Mouse (Mus musculus): ENCODE results near the gene Dkkl1. TPM values are rescaled to one million over a fixed set of nuclear protein-coding genes. Genes with fewer than 3 reads are reported as not detected.
"Not testable (repeated sequence)": the region's sequence is repeated elsewhere in the genome, so short reads cannot be mapped to it uniquely, and the experiment has no call there.

Gene Dkkl1
- polyA plus RNA-seq (2015; fragmentation: Nextera tagmentation; extraction: Ambion mirVana), result 1.5 and 2.2 TPM in 2 replicates

DNA sequence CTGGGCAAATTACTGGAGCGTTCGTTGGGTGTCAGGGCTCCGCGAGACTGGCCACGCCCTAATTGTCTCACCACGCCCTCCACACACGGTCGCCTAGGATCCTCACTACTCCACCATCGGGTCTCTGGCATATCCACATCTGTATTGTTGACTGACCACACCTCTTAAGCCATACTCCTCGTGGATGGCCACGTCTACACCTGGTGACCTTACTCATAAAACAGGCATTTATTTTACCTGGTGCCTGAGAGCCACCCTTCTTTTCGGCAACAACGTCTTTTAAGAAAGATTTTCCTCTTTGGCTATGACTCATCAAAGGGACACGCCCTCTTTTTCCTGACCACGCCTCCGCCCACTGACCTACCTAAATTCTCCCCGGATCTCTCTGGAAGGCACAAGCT is at the start of gene Dkkl1:
Dkkl1 (minus strand) TSS at position 297 of the 401 bp plus-strand sequence.
- H3K36me3 ChIP-seq (ENCODE audit: control insufficient read depth, insufficient read depth), result no peaks in the 10 kb centered on the region
- H3K27ac ChIP-seq (ENCODE audit: low read length), result no peak within 1 kb of the TSS
- H3K9ac ChIP-seq (ENCODE audit: low read depth, low read length), result no peak within 1 kb of the TSS
- peak within 1 kb of the TSS; percentile 32 for H3K4me3 ChIP-seq (ENCODE audit: low read depth, low read length)
- 2% methylated on average over 17 of the region's 17 CpGs for WGBS (ENCODE audit: insufficient replicate concordance)
- no peaks in the 10 kb centered on the region for H3K9me3 ChIP-seq (replicated peaks; ENCODE audit: control insufficient read depth, low read length)
- peaks cover 19% of the 10 kb centered on the region for H3K4me1 ChIP-seq (ENCODE audit: control insufficient read depth, low read depth, low read length)
- H3K27me3 ChIP-seq (ENCODE audit: control insufficient read depth, insufficient read depth, low read depth, low read length), result peaks cover 19% of the 10 kb centered on the region
- peak within 1 kb of the TSS; percentile 44 for H3K4me2 ChIP-seq (ENCODE audit: low read depth, low read length)
- ATAC-seq (ENCODE audit: low read depth), result no peak

DNA sequence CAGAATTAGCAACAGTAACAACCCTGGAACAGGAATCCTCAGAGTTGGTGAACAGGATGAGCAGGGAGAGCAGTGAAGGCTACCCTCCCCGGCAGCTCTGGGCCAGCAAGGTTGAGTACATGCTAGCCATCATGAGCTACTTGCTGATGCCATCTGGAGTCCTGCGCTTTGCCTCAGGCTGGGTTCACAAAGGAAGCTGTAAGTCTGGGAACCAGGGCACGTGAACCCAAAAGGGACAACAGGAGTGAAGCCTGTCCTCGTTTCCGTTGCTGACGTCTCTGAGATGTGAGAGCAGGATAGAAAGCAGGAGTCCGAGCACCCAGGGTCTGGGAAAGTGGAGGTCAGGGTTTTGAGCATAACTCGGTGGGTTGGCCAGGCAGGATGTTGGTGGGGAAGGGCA is 47.3 kb upstream of the Dkkl1 start:
- Histone ChIP-seq H3K4me3 (ENCODE audit: low read depth, low read length) (no peak overlapping the region), H3K27me3 (ENCODE audit: control insufficient read depth, insufficient read depth, low read depth, low read length) (no peaks in the 10 kb centered on the region), H3K9ac (ENCODE audit: low read depth, low read length) (no peak overlapping the region), H3K4me2 (ENCODE audit: low read depth, low read length) (no peak overlapping the region), H3K4me1 (ENCODE audit: control insufficient read depth, low read depth, low read length) (no peaks in the 10 kb centered on the region), H3K27ac (ENCODE audit: low read length) (no peak overlapping the region), H3K36me3 (ENCODE audit: control insufficient read depth, insufficient read depth) (no peaks in the 10 kb centered on the region), H3K9me3 (replicated peaks; ENCODE audit: control insufficient read depth, low read length) (no peaks in the 10 kb centered on the region)
- 61% methylated on average over 8 of the region's 8 CpGs for WGBS (ENCODE audit: insufficient replicate concordance)
- ATAC-seq (ENCODE audit: low read depth), result no peak

DNA sequence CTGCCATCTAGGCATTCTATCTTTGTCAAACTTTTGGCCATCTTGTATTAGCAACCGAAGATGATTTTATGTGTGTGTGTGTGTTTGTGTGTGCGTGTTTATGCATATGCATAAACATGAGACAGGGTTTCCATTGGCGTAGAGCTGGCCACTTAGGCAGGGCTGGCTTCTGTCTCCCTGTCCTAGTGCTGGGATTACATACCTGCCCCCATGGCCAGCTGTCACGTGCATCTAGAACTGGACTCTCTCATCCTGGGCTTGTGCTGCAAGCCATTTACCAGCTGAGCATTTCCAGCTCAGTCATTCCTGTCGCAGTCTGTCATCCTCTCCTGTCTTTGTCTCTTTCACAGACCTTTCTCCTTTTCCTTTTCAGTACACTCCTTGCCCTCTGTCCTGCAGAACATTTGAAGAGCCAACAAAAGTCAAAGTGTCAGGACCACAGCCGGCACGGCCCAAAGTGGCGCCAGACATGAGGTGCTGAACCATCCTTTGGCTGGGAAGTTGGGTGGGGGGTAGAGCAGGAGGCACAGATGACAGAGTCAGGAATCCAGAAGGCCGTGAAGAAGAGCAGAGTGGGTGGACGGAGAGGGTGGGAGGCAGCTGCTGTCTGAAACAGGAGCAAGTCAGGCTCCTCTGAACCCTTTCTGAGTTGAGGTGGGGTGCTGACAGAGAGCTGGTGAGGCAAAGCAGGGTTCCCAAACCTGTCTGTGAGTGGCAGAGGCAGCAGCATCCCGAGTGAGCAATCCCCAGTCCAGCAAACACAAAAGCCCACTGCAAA is 45.3 kb upstream of the Dkkl1 start:
- Histone ChIP-seq H3K9ac (ENCODE audit: low read depth, low read length) (no peak overlapping the region), H3K9me3 (replicated peaks; ENCODE audit: control insufficient read depth, low read length) (no peaks in the 10 kb centered on the region), H3K4me2 (ENCODE audit: low read depth, low read length) (no peak overlapping the region), H3K4me1 (ENCODE audit: control insufficient read depth, low read depth, low read length) (no peaks in the 10 kb centered on the region), H3K27ac (ENCODE audit: low read length) (no peak overlapping the region), H3K36me3 (ENCODE audit: control insufficient read depth, insufficient read depth) (no peaks in the 10 kb centered on the region), H3K4me3 (ENCODE audit: low read depth, low read length) (no peak overlapping the region), H3K27me3 (ENCODE audit: control insufficient read depth, insufficient read depth, low read depth, low read length) (no peaks in the 10 kb centered on the region)
- 46% methylated on average over 11 of the region's 11 CpGs for WGBS (ENCODE audit: insufficient replicate concordance)
- no peak for ATAC-seq (ENCODE audit: low read depth)

DNA sequence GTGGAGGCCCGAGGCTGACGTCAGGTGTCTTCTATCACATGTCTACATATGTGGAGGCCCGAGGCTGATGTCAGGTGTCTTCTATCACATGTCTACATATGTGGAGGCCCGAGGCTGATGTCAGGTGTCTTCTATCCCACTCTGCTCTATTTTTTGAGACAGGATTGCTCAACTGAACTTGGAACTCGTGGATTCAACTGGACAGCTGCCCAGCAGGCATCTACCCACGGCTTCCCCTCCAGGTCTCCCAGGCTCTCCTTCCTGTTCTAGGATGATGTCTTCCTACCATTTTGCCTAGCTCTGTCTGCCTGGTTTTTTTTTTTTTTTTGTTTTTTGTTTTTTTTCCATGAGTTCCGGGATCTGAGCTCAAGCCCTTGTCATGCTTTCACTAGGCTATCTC is 43.9 kb upstream of the Dkkl1 start:
- H3K9ac ChIP-seq (ENCODE audit: low read depth, low read length); H3K9me3 ChIP-seq (replicated peaks; ENCODE audit: control insufficient read depth, low read length); H3K36me3 ChIP-seq (ENCODE audit: control insufficient read depth, insufficient read depth); H3K4me3 ChIP-seq (ENCODE audit: low read depth, low read length); H3K4me2 ChIP-seq (ENCODE audit: low read depth, low read length); H3K4me1 ChIP-seq (ENCODE audit: control insufficient read depth, low read depth, low read length); ATAC-seq (ENCODE audit: low read depth); H3K27ac ChIP-seq (ENCODE audit: low read length); H3K27me3 ChIP-seq (ENCODE audit: control insufficient read depth, insufficient read depth, low read depth, low read length): not testable (repeated sequence)
- WGBS (ENCODE audit: insufficient replicate concordance), result 45% methylated on average over 4 of the region's 7 CpGs

DNA sequence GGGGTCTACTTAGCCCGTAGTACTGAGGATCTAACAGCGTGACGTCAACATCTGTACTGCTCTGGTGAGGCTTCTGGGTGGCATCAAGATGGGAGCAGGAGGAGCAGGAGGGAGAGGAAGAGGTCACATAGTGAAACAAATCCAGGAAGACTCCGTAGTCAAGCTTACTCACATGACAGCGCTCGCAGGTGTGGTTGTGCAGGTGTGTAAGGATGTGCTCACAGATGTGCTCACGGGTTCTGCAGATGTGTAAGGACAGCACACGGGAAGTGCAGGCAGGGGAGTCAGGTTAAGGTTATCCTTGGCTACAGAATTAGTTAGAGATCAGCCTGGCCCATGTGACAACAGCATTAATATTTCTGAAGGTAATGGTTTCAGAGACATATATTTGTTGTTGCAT is 41.9 kb upstream of the Dkkl1 start:
- H3K4me3 ChIP-seq (ENCODE audit: low read depth, low read length), result no peak overlapping the region
- ATAC-seq (ENCODE audit: low read depth), result no peak
- no peaks in the 10 kb centered on the region for H3K9me3 ChIP-seq (replicated peaks; ENCODE audit: control insufficient read depth, low read length)
- H3K27ac ChIP-seq (ENCODE audit: low read length), result no peak overlapping the region
- H3K27me3 ChIP-seq (ENCODE audit: control insufficient read depth, insufficient read depth, low read depth, low read length), result no peaks in the 10 kb centered on the region
- no peak overlapping the region for H3K9ac ChIP-seq (ENCODE audit: low read depth, low read length)
- no peaks in the 10 kb centered on the region for H3K36me3 ChIP-seq (ENCODE audit: control insufficient read depth, insufficient read depth)
- WGBS (ENCODE audit: insufficient replicate concordance), result 72% methylated on average over 8 of the region's 8 CpGs
- no peaks in the 10 kb centered on the region for H3K4me1 ChIP-seq (ENCODE audit: control insufficient read depth, low read depth, low read length)
- no peak overlapping the region for H3K4me2 ChIP-seq (ENCODE audit: low read depth, low read length)

DNA sequence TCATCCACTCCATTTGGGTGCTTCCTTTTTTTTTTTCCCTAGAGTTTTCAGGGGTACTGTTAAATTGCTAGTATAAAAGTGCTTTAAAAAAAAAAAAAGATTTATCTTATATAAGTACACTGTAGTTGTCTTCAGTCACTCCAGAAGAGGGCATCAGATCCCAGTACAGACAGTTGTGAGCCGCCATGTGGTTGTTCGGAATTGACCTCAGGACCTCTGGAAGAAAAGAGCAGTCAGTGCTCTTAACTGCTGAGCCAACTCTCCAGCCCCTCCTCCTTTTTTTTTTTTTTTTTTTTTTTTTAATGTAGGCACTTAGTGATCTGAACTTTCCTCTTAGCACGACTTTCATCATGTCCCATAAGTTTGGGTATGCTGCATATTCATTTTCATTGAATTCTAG is 35.7 kb upstream of the Dkkl1 start:
- Histone ChIP-seq H3K4me1 (ENCODE audit: control insufficient read depth, low read depth, low read length) (no peaks in the 10 kb centered on the region), H3K9me3 (replicated peaks; ENCODE audit: control insufficient read depth, low read length) (no peaks in the 10 kb centered on the region), H3K27me3 (ENCODE audit: control insufficient read depth, insufficient read depth, low read depth, low read length) (no peaks in the 10 kb centered on the region), H3K9ac (ENCODE audit: low read depth, low read length) (no peak overlapping the region), H3K36me3 (ENCODE audit: control insufficient read depth, insufficient read depth) (no peaks in the 10 kb centered on the region), H3K27ac (ENCODE audit: low read length) (no peak overlapping the region), H3K4me3 (ENCODE audit: low read depth, low read length) (no peak overlapping the region), H3K4me2 (ENCODE audit: low read depth, low read length) (no peak overlapping the region)
- 36% methylated on average over 3 of the region's 3 CpGs for WGBS (ENCODE audit: insufficient replicate concordance)
- ATAC-seq (ENCODE audit: low read depth), result no peak

DNA sequence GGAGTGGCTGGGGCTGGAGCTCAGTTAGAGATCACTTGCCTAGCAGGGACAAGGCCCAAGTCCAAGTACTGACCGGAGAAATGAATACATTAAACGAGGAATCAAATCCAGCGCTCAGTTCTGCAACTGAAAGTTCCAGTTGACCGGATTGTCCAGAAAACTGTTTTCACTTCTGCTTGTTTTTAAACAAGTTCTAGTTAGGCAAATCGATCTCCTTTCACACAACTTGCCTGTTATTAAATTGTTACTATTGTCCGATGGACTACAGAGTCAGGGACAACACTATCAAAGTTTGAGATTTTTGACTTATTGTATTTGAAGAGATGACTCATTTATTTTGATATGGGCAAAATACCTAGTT is 29.4 kb upstream of the Dkkl1 start:
- Histone ChIP-seq H3K4me1 (ENCODE audit: control insufficient read depth, low read depth, low read length) (peaks cover 9% of the 10 kb centered on the region), H3K4me3 (ENCODE audit: low read depth, low read length) (no peak overlapping the region), H3K4me2 (ENCODE audit: low read depth, low read length) (0 out of 2 replicates have a peak overlapping the region, but pooled peaks have one; percentile 8), H3K9me3 (replicated peaks; ENCODE audit: control insufficient read depth, low read length) (no peaks in the 10 kb centered on the region), H3K36me3 (ENCODE audit: control insufficient read depth, insufficient read depth) (no peaks in the 10 kb centered on the region), H3K27ac (ENCODE audit: low read length) (no peak overlapping the region), H3K9ac (ENCODE audit: low read depth, low read length) (no peak overlapping the region), H3K27me3 (ENCODE audit: control insufficient read depth, insufficient read depth, low read depth, low read length) (no peaks in the 10 kb centered on the region)
- no peak for ATAC-seq (ENCODE audit: low read depth)
- 74% methylated on average over 6 of the region's 6 CpGs for WGBS (ENCODE audit: insufficient replicate concordance)

DNA sequence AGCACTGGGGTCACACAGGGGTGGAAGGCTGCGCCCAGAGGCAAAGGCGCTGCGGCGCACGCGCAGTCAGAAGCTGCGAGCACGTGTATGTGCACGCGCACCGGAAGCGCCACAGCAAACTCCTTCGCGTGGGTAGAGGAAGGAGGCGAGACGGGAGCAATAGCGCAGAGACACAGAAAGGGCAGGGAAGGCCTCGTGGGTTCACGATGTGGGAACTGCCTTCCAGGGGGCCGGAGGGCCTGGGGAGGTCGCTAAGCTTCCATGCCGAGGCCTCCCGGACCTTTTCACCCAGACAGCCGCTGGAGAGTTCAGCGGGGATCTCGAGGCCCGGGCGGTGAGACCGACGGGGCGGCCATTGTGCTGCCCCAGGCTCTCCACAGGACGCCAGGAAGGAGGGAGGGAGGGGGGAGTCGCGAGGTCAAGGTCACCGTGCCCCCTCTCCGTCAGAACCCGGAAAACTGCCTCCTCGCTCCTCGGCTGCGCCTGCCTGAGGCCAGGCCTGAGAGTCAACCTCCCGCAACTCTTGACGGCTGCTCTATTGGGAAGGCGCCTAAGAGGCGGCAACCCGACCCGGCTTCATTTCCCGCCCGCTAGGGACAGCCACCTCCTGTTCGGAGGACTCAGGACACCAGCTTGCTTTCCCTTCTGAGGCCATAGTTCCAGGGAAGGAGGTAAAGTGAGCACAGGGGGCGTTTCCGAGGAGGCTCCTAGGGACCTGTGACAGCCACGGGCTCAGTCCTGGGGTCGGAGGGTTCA is 28.9 kb upstream of the Dkkl1 start, which contains the start of gene Slc6a16:
Slc6a16 (plus strand) TSS at position 453 of the 756 bp plus-strand sequence.
- Histone ChIP-seq H3K27ac (ENCODE audit: low read length) (no peak within 1 kb of the TSS), H3K4me3 (ENCODE audit: low read depth, low read length) (no peak within 1 kb of the TSS), H3K36me3 (ENCODE audit: control insufficient read depth, insufficient read depth) (no peaks in the 10 kb centered on the region), H3K9me3 (replicated peaks; ENCODE audit: control insufficient read depth, low read length) (no peaks in the 10 kb centered on the region), H3K4me1 (ENCODE audit: control insufficient read depth, low read depth, low read length) (peaks cover 9% of the 10 kb centered on the region), H3K9ac (ENCODE audit: low read depth, low read length) (no peak within 1 kb of the TSS), H3K27me3 (ENCODE audit: control insufficient read depth, insufficient read depth, low read depth, low read length) (no peaks in the 10 kb centered on the region), H3K4me2 (ENCODE audit: low read depth, low read length) (0 out of 2 replicates have a peak within 1 kb of the TSS, but pooled peaks have one; percentile 8)
- ATAC-seq (ENCODE audit: low read depth), result no peak; the same call in 1 of the 2 replicates
- 54% methylated on average over 53 of the region's 53 CpGs for WGBS (ENCODE audit: insufficient replicate concordance)

DNA sequence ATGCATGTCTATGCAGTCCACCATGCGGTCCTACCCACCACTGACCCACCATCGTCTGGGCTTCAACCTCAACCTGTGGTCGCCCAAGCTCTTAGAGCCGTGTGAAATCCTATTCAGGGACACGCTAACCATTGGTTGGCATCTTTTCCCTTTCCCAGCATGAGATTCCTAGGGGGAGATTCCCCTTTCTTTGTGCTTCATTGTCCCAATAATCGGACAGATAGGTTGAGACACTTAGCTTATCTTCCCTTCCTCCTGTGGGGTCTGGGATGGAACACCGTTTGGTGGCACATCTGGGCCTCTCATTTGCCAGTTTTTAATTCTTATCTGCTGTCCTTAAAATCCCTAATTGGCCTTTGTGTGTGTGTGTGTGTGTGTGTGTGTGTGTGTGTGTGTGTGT is 28.2 kb upstream of the Dkkl1 start:
- no peak overlapping the region for H3K9ac ChIP-seq (ENCODE audit: low read depth, low read length)
- H3K4me1 ChIP-seq (ENCODE audit: control insufficient read depth, low read depth, low read length), result peaks cover 9% of the 10 kb centered on the region
- no peaks in the 10 kb centered on the region for H3K36me3 ChIP-seq (ENCODE audit: control insufficient read depth, insufficient read depth)
- H3K27me3 ChIP-seq (ENCODE audit: control insufficient read depth, insufficient read depth, low read depth, low read length), result no peaks in the 10 kb centered on the region
- no peak for ATAC-seq (ENCODE audit: low read depth)
- H3K9me3 ChIP-seq (replicated peaks; ENCODE audit: control insufficient read depth, low read length), result no peaks in the 10 kb centered on the region
- 64% methylated on average over 7 of the region's 7 CpGs for WGBS (ENCODE audit: insufficient replicate concordance)
- H3K4me2 ChIP-seq (ENCODE audit: low read depth, low read length), result no peak overlapping the region
- no peak overlapping the region for H3K4me3 ChIP-seq (ENCODE audit: low read depth, low read length)
- H3K27ac ChIP-seq (ENCODE audit: low read length), result no peak overlapping the region
